Mouse (Mus musculus) small intestine, adult 2 months (tissue): ENCODE data around the gene Tcl1b4.

Experiments used
- CTCF ChIP-seq: fragments of 200-500 bp; IDR thresholded peaks from 2 replicates; pipeline ENCODE4 v1.5.1; 2012; ENCODE audit warnings: low read depth, mild to moderate bottlenecking, control low read depth, inconsistent platforms, low read length, moderate library complexity, mixed read lengths; ENCODE audit not compliant: insufficient replicate concordance, insufficient read length; ENCODE audit errors: extremely low read depth
- POLR2A ChIP-seq: fragments of 200-500 bp; IDR thresholded peaks from 2 replicates; pipeline ENCODE4 v1.6.1; 2012; ENCODE audit warnings: low read depth, mild to moderate bottlenecking, control low read depth, inconsistent platforms, low read length, moderate library complexity

GRCm38 (mm10) chr12:105253796-105254195, 52.0 kb downstream of the Tcl1b4 start:
- TF ChIP-seq CTCF (no peak), POLR2A (no peak)
